Mouse (Mus musculus) neural tube, embryonic 14.5 days (tissue): ENCODE results near the gene Clpb. TPM values are rescaled to one million over a fixed set of nuclear protein-coding genes. Genes with fewer than 3 reads are reported as not detected.

ENCODE experiments used
- ATAC-seq: fragments of 200-750 bp; cut with Nextera tagmentation; 2 replicates; pipeline ENCODE4 v1.8.0; 2017; ENCODE audit warnings: low read depth, mild to moderate bottlenecking, moderate TSS enrichment, moderate library complexity
- H3K27ac ChIP-seq: fragments of 300-500 bp; sonication (generic); 2 replicates; pipeline ENCODE4 v1.5.1; 2014; ENCODE audit warnings: low read depth, mild to moderate bottlenecking, control low read depth, low read length, moderate library complexity, mixed read lengths
- H3K27me3 ChIP-seq: fragments of 300-500 bp; sonication (generic); 2 replicates; pipeline ENCODE4 v1.6.1; 2014; ENCODE audit warnings: low read length; ENCODE audit not compliant: control insufficient read depth, insufficient read depth
- H3K36me3 ChIP-seq: fragments of 300-500 bp; sonication (generic); 2 replicates; pipeline ENCODE4 v1.6.1; 2014; ENCODE audit warnings: low read length, mixed read lengths; ENCODE audit not compliant: control insufficient read depth, insufficient read depth
- H3K4me1 ChIP-seq: fragments of 300-500 bp; sonication (generic); 2 replicates; pipeline ENCODE4 v1.6.1; 2014; ENCODE audit warnings: low read length; ENCODE audit not compliant: control insufficient read depth, insufficient read depth
- H3K4me2 ChIP-seq: fragments of 300-500 bp; sonication (generic); 2 replicates; pipeline ENCODE4 v1.6.1; 2014; ENCODE audit warnings: mild to moderate bottlenecking, low read depth, low read length, control low read depth
- H3K4me3 ChIP-seq: fragments of 300-500 bp; sonication (generic); 2 replicates; pipeline ENCODE4 v1.5.1; 2014; ENCODE audit warnings: low read depth, low read length, control low read depth, mixed read lengths
- H3K9ac ChIP-seq: fragments of 300-500 bp; sonication (generic); replicated peaks from 2 replicates; pipeline ENCODE4 v1.6.1; 2014; ENCODE audit warnings: low read depth, mild to moderate bottlenecking, control low read depth, low read length, mixed read lengths
- H3K9me3 ChIP-seq: fragments of 300-500 bp; sonication (generic); 2 replicates; pipeline ENCODE4 v1.6.1; 2016; ENCODE audit warnings: low read length; ENCODE audit not compliant: control insufficient read depth
- WGBS: fragments of 180-500 bp; shearing (Covaris S2); extraction: QIAGEN DNeasy Blood & Tissue Kit; methylation state at CpG from one replicate; pipeline ENCODE4 v1.1.7; 2014; 5-methylcytosine and 5-hydroxymethylcytosine counted together
- polyA plus RNA-seq: library from polyadenylated mRNA; unstranded; fragments of >200 nt; fragmentation: Nextera tagmentation; extraction: Ambion mirVana; gene quantifications from 2 replicates; pipeline ENCODE4 v1.2.1, GENCODE M21; 2014

Gene Clpb
- polyA plus RNA-seq, 1 experiment from 2014 or later: 37.5 TPM

- H3K4me3 ChIP-seq: no peak overlapping the region
- WGBS: 90% methylated on average over 3 of the region's 3 CpGs
- H3K9me3 ChIP-seq: no peaks in the 10 kb centered on the region
- H3K4me1 ChIP-seq: peaks cover 5% of the 10 kb centered on the region; the same call in 1 of the 2 replicates
- no peaks in the 10 kb centered on the region for H3K27me3 ChIP-seq
- H3K9ac ChIP-seq: no peak overlapping the region
- no peak overlapping the region for H3K27ac ChIP-seq
- H3K4me2 ChIP-seq: no peak overlapping the region
- ATAC-seq: no peak
- H3K36me3 ChIP-seq: peaks cover 4% of the 10 kb centered on the region; the same call in 1 of the 2 replicates
These were observed 88.9 kb downstream of the Clpb start for GRCm38 (mm10) chr7:101752346-101752745.

GRCm38 (mm10) chr7:101753492-101753891, 90.1 kb downstream of the Clpb start:
- no peaks in the 10 kb centered on the region for H3K27me3 ChIP-seq
- peaks cover 4% of the 10 kb centered on the region; the same call in 1 of the 2 replicates for H3K36me3 ChIP-seq
- peaks cover 3% of the 10 kb centered on the region; the same call in 1 of the 2 replicates for H3K4me1 ChIP-seq
- ATAC-seq: no peak
- WGBS: 93% methylated on average over 5 of the region's 5 CpGs
- no peak overlapping the region for H3K4me2 ChIP-seq
- H3K9me3 ChIP-seq: no peaks in the 10 kb centered on the region
- no peak overlapping the region for H3K4me3 ChIP-seq
- no peak overlapping the region for H3K27ac ChIP-seq
- H3K9ac ChIP-seq: no peak overlapping the region

- Histone ChIP-seq H3K9me3 (no peaks in the 10 kb centered on the region), H3K4me3 (no peak overlapping the region), H3K36me3 (peaks cover 4% of the 10 kb centered on the region; the same call in 1 of the 2 replicates), H3K9ac (no peak overlapping the region), H3K4me1 (peaks cover 3% of the 10 kb centered on the region; the same call in 1 of the 2 replicates), H3K27me3 (no peaks in the 10 kb centered on the region), H3K4me2 (no peak overlapping the region), H3K27ac (no peak overlapping the region)
- no peak for ATAC-seq
- WGBS: 98% methylated on average over 2 of the region's 2 CpGs
These were observed 91.0 kb downstream of the Clpb start for GRCm38 (mm10) chr7:101754416-101754815.

- H3K4me2 ChIP-seq: no peak overlapping the region
- peaks cover 4% of the 10 kb centered on the region; the same call in 1 of the 2 replicates for H3K36me3 ChIP-seq
- no peak for ATAC-seq
- no peak overlapping the region for H3K27ac ChIP-seq
- no peak overlapping the region for H3K9ac ChIP-seq
- no peak overlapping the region for H3K4me3 ChIP-seq
- H3K9me3 ChIP-seq: no peaks in the 10 kb centered on the region
- WGBS: 96% methylated on average over 6 of the region's 6 CpGs
- H3K4me1 ChIP-seq: peaks cover 3% of the 10 kb centered on the region; the same call in 1 of the 2 replicates
- no peaks in the 10 kb centered on the region for H3K27me3 ChIP-seq
These were observed 91.9 kb downstream of the Clpb start for GRCm38 (mm10) chr7:101755301-101755700.

- ATAC-seq: peak; percentile 80
- Histone ChIP-seq H3K27ac (no peak overlapping the region), H3K27me3 (no peaks in the 10 kb centered on the region), H3K4me2 (no peak overlapping the region), H3K4me3 (no peak overlapping the region), H3K4me1 (no peaks in the 10 kb centered on the region), H3K9ac (no peak overlapping the region), H3K36me3 (0 out of 2 replicates have a peak, but pooled peaks cover 5% of the 10 kb centered on the region), H3K9me3 (no peaks in the 10 kb centered on the region)
- 79% methylated on average over 11 of the region's 11 CpGs for WGBS
These were observed 98.7 kb downstream of the Clpb start for GRCm38 (mm10) chr7:101761899-101762780.

- Histone ChIP-seq H3K4me2 (no peak overlapping the region), H3K27ac (no peak overlapping the region), H3K9me3 (no peaks in the 10 kb centered on the region), H3K36me3 (peaks cover 5% of the 10 kb centered on the region; the same call in 1 of the 2 replicates), H3K4me1 (peaks cover 4% of the 10 kb centered on the region), H3K27me3 (no peaks in the 10 kb centered on the region), H3K9ac (no peak overlapping the region), H3K4me3 (no peak overlapping the region)
- ATAC-seq: no peak
- 83% methylated on average over 5 of the region's 5 CpGs for WGBS
These were observed 104.0 kb downstream of the Clpb start for GRCm38 (mm10) chr7:101767335-101767907.

- ATAC-seq: no peak
- Histone ChIP-seq H3K36me3 (peaks cover 5% of the 10 kb centered on the region; the same call in 1 of the 2 replicates), H3K4me3 (no peak overlapping the region), H3K9me3 (no peaks in the 10 kb centered on the region), H3K9ac (no peak overlapping the region), H3K27ac (no peak overlapping the region), H3K4me1 (peaks cover 10% of the 10 kb centered on the region), H3K4me2 (no peak overlapping the region), H3K27me3 (no peaks in the 10 kb centered on the region)
- 73% methylated on average over 7 of the region's 7 CpGs for WGBS
These were observed 106.6 kb downstream of the Clpb start for GRCm38 (mm10) chr7:101770051-101770450.

GRCm38 (mm10) chr7:101771604-101772003, 108.2 kb downstream of the Clpb start:
- H3K27me3 ChIP-seq: no peaks in the 10 kb centered on the region
- no peaks in the 10 kb centered on the region; the same call in 1 of the 2 replicates for H3K36me3 ChIP-seq
- no peaks in the 10 kb centered on the region for H3K9me3 ChIP-seq
- H3K4me2 ChIP-seq: no peak overlapping the region
- H3K9ac ChIP-seq: no peak overlapping the region
- ATAC-seq: no peak
- WGBS: 79% methylated on average over 1 of the region's 1 CpGs
- no peak overlapping the region for H3K4me3 ChIP-seq
- peaks cover 10% of the 10 kb centered on the region for H3K4me1 ChIP-seq
- no peak overlapping the region for H3K27ac ChIP-seq

GRCm38 (mm10) chr7:101772687-101773086, 109.3 kb downstream of the Clpb start:
- Histone ChIP-seq H3K9me3 (no peaks in the 10 kb centered on the region), H3K4me3 (no peak overlapping the region), H3K4me2 (no peak overlapping the region), H3K9ac (no peak overlapping the region), H3K4me1 (peaks cover 10% of the 10 kb centered on the region), H3K27me3 (no peaks in the 10 kb centered on the region), H3K36me3 (no peaks in the 10 kb centered on the region; the same call in 1 of the 2 replicates), H3K27ac (no peak overlapping the region)
- ATAC-seq: peak; percentile 69
- WGBS: 34% methylated on average over 8 of the region's 8 CpGs
